ENCODE assay signal across 27 mouse cellular contexts in genomic region chr19:4060899-4061465, GRCm38 (mm10). TPM values are rescaled to one million over a fixed set of nuclear protein-coding genes. Genes with fewer than 3 reads are reported as not detected.
DNase-seq lines count a peak whose midpoint lies in the region; ATAC-seq and TF ChIP-seq lines count a peak whose summit lies in the region.
"Had no signal": no experiment of that assay in that cellular context is flagged by ENCODE, and none has a peak within 500 bp of the region (broad histone marks: within the 10 kb centered on the region; RNA-seq: fewer than 3 reads in every experiment).

No protein-coding gene starts in this region.

- no peak for TF ChIP-seq POLR2A in thymus, adult 2 months (IDR thresholded peaks at IDR 0.05; ENCODE audit: control insufficient read depth, extremely low read depth, insufficient read depth, low read length, poor library complexity)

- H3K9ac ChIP-seq in liver, postnatal 0 days (replicated peaks) = no peak overlapping the region
- H3K9ac ChIP-seq: forebrain, embryonic 13.5 days; hindbrain, embryonic 13.5 days; liver, embryonic 14.5 days; midbrain, embryonic 15.5 days had no signal

- TF ChIP-seq CTCF in thymus, adult 2 months (IDR thresholded peaks at IDR 0.05; ENCODE audit: borderline replicate concordance, control insufficient read depth, extremely low read depth, insufficient read depth, low read length, poor library complexity) = no peak
- no peak for TF ChIP-seq CTCF in liver, postnatal 0 days (IDR thresholded peaks at IDR 0.05; ENCODE audit: low read depth)

- no peak overlapping the region for H3K4me2 ChIP-seq in liver, postnatal 0 days (ENCODE audit: low read depth, low read length)
- H3K4me2 ChIP-seq: forebrain, embryonic 13.5 days; hindbrain, embryonic 13.5 days; midbrain, embryonic 15.5 days had no signal

- no peak; the same call in 1 of the 2 replicates for TF ChIP-seq EP300 in liver, postnatal 0 days (IDR thresholded peaks at IDR 0.05; ENCODE audit: low read depth)

- H3K27ac ChIP-seq in thymus, adult 2 months (ENCODE audit: control insufficient read depth, insufficient read depth, low read length) = peak overlapping the region; percentile 41; the same call in 1 of the 2 replicates
- H3K27ac ChIP-seq in brown adipose tissue, adult 24 weeks (replicated peaks; ENCODE audit: low read depth, low read length) = peak overlapping the region; percentile 64
- H3K27ac ChIP-seq in liver, postnatal 0 days (ENCODE audit: low read depth) = peak overlapping the region; percentile 81
- H3K27ac ChIP-seq: embryonic facial prominence, embryonic 10.5 days; forebrain, embryonic 13.5 days; heart, embryonic 10.5 days; hindbrain, embryonic 13.5 days; left cerebral cortex, adult 2 months; liver, embryonic 14.5 days; midbrain, embryonic 15.5 days had no signal

- 96% methylated on average over 6 of the region's 6 CpGs for WGBS in thymus, adult 2 months
- 76% methylated on average over 6 of the region's 6 CpGs for WGBS in liver, postnatal 0 days (ENCODE audit: insufficient replicate concordance)

- no peak overlapping the region for H3K4me3 ChIP-seq in thymus, adult 2 months (ENCODE audit: control insufficient read depth, insufficient read depth, low read length)
- H3K4me3 ChIP-seq in brown adipose tissue, adult 24 weeks (ENCODE audit: insufficient read depth, low read depth, low read length) = no peak overlapping the region
- H3K4me3 ChIP-seq in liver, postnatal 0 days (ENCODE audit: low read depth, low read length) = no peak overlapping the region
- H3K4me3 ChIP-seq: embryonic facial prominence, embryonic 10.5 days; forebrain, embryonic 13.5 days; heart, embryonic 10.5 days; hindbrain, embryonic 13.5 days; left cerebral cortex, adult 2 months; megakaryocyte, embryonic 14.5 days; midbrain, embryonic 15.5 days had no signal

- peaks cover 27% of the 10 kb centered on the region for H3K4me1 ChIP-seq in thymus, adult 2 months (replicated peaks; ENCODE audit: control insufficient read depth, insufficient read depth, low read length)
- peaks cover 11% of the 10 kb centered on the region for H3K4me1 ChIP-seq in brown adipose tissue, adult 24 weeks (ENCODE audit: control insufficient read depth, insufficient read depth, insufficient read length, low read length)
- H3K4me1 ChIP-seq in liver, postnatal 0 days (ENCODE audit: insufficient read depth) = peaks cover 28% of the 10 kb centered on the region
- H3K4me1 ChIP-seq: embryonic facial prominence, embryonic 10.5 days; forebrain, embryonic 13.5 days; hindbrain, embryonic 13.5 days; midbrain, embryonic 15.5 days had no signal

- no peaks in the 10 kb centered on the region for H3K9me3 ChIP-seq in liver, postnatal 0 days (ENCODE audit: low read length)
- H3K9me3 ChIP-seq: embryonic facial prominence, embryonic 10.5 days; forebrain, embryonic 13.5 days; heart, embryonic 10.5 days; hindbrain, embryonic 13.5 days; megakaryocyte, embryonic 14.5 days; midbrain, embryonic 15.5 days had no signal

- no peaks in the 10 kb centered on the region for H3K27me3 ChIP-seq in thymus, adult 2 months (ENCODE audit: control insufficient read depth, insufficient read depth, low read length)
- no peaks in the 10 kb centered on the region for H3K27me3 ChIP-seq in liver, postnatal 0 days (ENCODE audit: insufficient read depth, low read length)
- H3K27me3 ChIP-seq: forebrain, embryonic 13.5 days; hindbrain, embryonic 13.5 days; midbrain, embryonic 15.5 days had no signal

- no peak for DNase-seq in thymus, adult 2 months
- no peak for DNase-seq in thymus, postnatal 0 days (ENCODE audit: low spot score)
- peak; percentile 50 for DNase-seq in liver, postnatal 0 days
- no peak for DNase-seq in right cerebral cortex, postnatal 25 days
- no peak for DNase-seq in frontal cortex, postnatal 10 days (ENCODE audit: low spot score in 2 of 2)
- DNase-seq in kidney, postnatal 4 days = no peak
- DNase-seq: cerebellum, adult 9-10 months; gastrocnemius, postnatal 36 days; heart, postnatal 10 days; kidney, adult 9 months; kidney, postnatal 36 days; layer of hippocampus, adult 9-11 months; left cerebral cortex, postnatal 4 days; lung, postnatal 10 days; retina, postnatal 1 day; right cerebral cortex, postnatal 4 days had no signal

- no peaks in the 10 kb centered on the region for H3K36me3 ChIP-seq in thymus, adult 2 months (ENCODE audit: control insufficient read depth, insufficient read depth, low read length)
- H3K36me3 ChIP-seq in liver, postnatal 0 days (replicated peaks; ENCODE audit: insufficient read depth, low read length) = no peaks in the 10 kb centered on the region
- H3K36me3 ChIP-seq: embryonic facial prominence, embryonic 10.5 days; heart, embryonic 10.5 days; hindbrain, embryonic 13.5 days; midbrain, embryonic 15.5 days had no signal

- peak; percentile 73 for ATAC-seq in liver, postnatal 0 days
- ATAC-seq: forebrain, embryonic 13.5 days; midbrain, embryonic 15.5 days had no signal

RNA-seq across cellular contexts. Expression of gene Gstp3, which starts 1.6 kb away (rescaled TPM):
- 23.6 and 26.4 TPM in 2 replicates for polyA plus RNA-seq in thymus, adult 2 months (2012; rRNA removed)
- 10.3 and 13.9 TPM in 2 replicates for polyA plus RNA-seq in thymus, postnatal 0 days (2015; fragmentation: Nextera tagmentation; extraction: Ambion mirVana)
- polyA plus RNA-seq in brown adipose tissue, adult 24 weeks (2012; ENCODE audit: insufficient read depth, insufficient read length, missing spikeins) = 2.3 and 4.2 TPM in 2 replicates
- polyA plus RNA-seq in liver, postnatal 0 days (2015; fragmentation: Nextera tagmentation; extraction: Ambion mirVana) = 64.5 and 67.3 TPM in 2 replicates
- polyA plus RNA-seq: embryonic facial prominence, embryonic 10.5 days; forebrain, embryonic 13.5 days; heart, embryonic 10.5 days; hindbrain, embryonic 13.5 days; midbrain, embryonic 15.5 days; neural tube, embryonic 11.5 days; testis, adult 2 months had no signal

RNA-seq across cellular contexts. Expression of gene Gstp2, which starts 15.2 kb away (rescaled TPM):
- 26.9 and 48.8 TPM in 2 replicates for polyA plus RNA-seq in thymus, adult 2 months (2012; rRNA removed)
- 4.5 and 6.1 TPM in 2 replicates for polyA plus RNA-seq in thymus, postnatal 0 days (2015; fragmentation: Nextera tagmentation; extraction: Ambion mirVana)
- 14.8 and 26.0 TPM in 2 replicates for polyA plus RNA-seq in brown adipose tissue, adult 24 weeks (2012; ENCODE audit: insufficient read depth, insufficient read length, missing spikeins)
- 5.8 and 6.4 TPM in 2 replicates for polyA plus RNA-seq in liver, postnatal 0 days (2015; fragmentation: Nextera tagmentation; extraction: Ambion mirVana)

RNA-seq across cellular contexts. Expression of gene Cabp2, which starts 20.4 kb away (rescaled TPM):
- 0.42 TPM in 1 of 2 replicates, not detected in the other for polyA plus RNA-seq in thymus, adult 2 months (2012; rRNA removed)
- 0.42 TPM in 1 of 2 replicates, not detected in the other for polyA plus RNA-seq in thymus, postnatal 0 days (2015; fragmentation: Nextera tagmentation; extraction: Ambion mirVana)
- polyA plus RNA-seq in brown adipose tissue, adult 24 weeks (2012; ENCODE audit: insufficient read depth, insufficient read length, missing spikeins) = not detected in 2 replicates
- 0.38 and 0.43 TPM in 2 replicates for polyA plus RNA-seq in liver, postnatal 0 days (2015; fragmentation: Nextera tagmentation; extraction: Ambion mirVana)
- polyA plus RNA-seq: embryonic facial prominence, embryonic 10.5 days; forebrain, embryonic 13.5 days; heart, embryonic 10.5 days; hindbrain, embryonic 13.5 days; neural tube, embryonic 11.5 days; testis, adult 2 months had no signal

RNA-seq across cellular contexts. Expression of gene Gstp1, which starts 23.2 kb away (rescaled TPM):
- 317 and 318 TPM in 2 replicates for polyA plus RNA-seq in thymus, adult 2 months (2012; rRNA removed)
- 609 and 681 TPM in 2 replicates for polyA plus RNA-seq in thymus, postnatal 0 days (2015; fragmentation: Nextera tagmentation; extraction: Ambion mirVana)
- 362 and 451 TPM in 2 replicates for polyA plus RNA-seq in brown adipose tissue, adult 24 weeks (2012; ENCODE audit: insufficient read depth, insufficient read length, missing spikeins)
- polyA plus RNA-seq in liver, postnatal 0 days (2015; fragmentation: Nextera tagmentation; extraction: Ambion mirVana) = 428 and 442 TPM in 2 replicates

RNA-seq across cellular contexts. Expression of gene Cdk2ap2, which starts 36.0 kb away (rescaled TPM):
- 274 and 296 TPM in 2 replicates for polyA plus RNA-seq in thymus, adult 2 months (2012; rRNA removed)
- polyA plus RNA-seq in thymus, postnatal 0 days (2015; fragmentation: Nextera tagmentation; extraction: Ambion mirVana) = 179 and 208 TPM in 2 replicates
- polyA plus RNA-seq in brown adipose tissue, adult 24 weeks (2012; ENCODE audit: insufficient read depth, insufficient read length, missing spikeins) = 78.5 and 101 TPM in 2 replicates
- 91.2 and 91.9 TPM in 2 replicates for polyA plus RNA-seq in liver, postnatal 0 days (2015; fragmentation: Nextera tagmentation; extraction: Ambion mirVana)
